Mouse (Mus musculus) cerebellum, adult 2 months (tissue): ENCODE results near the gene Olfr1113.

Experiments
- CTCF ChIP-seq: fragments of 200-500 bp; IDR thresholded peaks from 2 replicates; pipeline ENCODE4 v1.5.1; 2011; ENCODE audit warnings: low read depth, mild to moderate bottlenecking, control low read depth, low read length, moderate library complexity, borderline replicate concordance; ENCODE audit not compliant: insufficient read depth
- POLR2A ChIP-seq: fragments of 200-500 bp; IDR thresholded peaks from 2 replicates; pipeline ENCODE4 v1.6.1; 2011; ENCODE audit warnings: low read length, control low read depth, borderline replicate concordance; ENCODE audit not compliant: insufficient read depth

GRCm38 (mm10) chr2:87247713-87248112 is 38.9 kb downstream of the Olfr1113 start, which contains the start of gene Olfr1115:
- TF ChIP-seq CTCF (no peak), POLR2A (no peak)
